13 mouse cellular contexts compared by ENCODE assay signal in the genomic region with DNA sequence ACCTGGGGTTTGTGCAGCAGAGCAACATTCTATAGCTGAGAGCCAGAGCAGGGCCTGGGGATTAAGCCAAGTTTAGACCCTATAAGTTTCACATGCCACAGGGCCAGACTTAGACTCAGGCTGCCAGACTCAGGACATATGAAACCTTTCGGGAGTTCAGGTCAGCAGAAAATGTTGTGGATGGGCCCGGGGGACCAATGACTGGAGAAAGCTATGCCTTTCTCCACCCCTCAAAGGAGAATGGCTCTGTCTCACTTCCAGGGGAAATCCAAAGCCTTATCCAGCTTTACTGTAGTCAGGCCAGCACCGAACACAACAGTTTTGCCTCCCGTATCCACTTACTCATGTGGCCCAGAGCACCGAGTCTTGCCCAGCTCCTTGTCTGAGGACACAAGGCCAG. TPM values are rescaled to one million over a fixed set of nuclear protein-coding genes. Genes with fewer than 3 reads are reported as not detected.
A peak's percentile ranks its signal among the peaks of the same experiment; 100 is the strongest.
DNase-seq lines count a peak whose midpoint lies in the region; ATAC-seq and TF ChIP-seq lines count a peak whose summit lies in the region.
"Had no signal": no experiment of that assay in that cellular context is flagged by ENCODE, and none has a peak within 500 bp of the region (broad histone marks: within the 10 kb centered on the region; RNA-seq: fewer than 3 reads in every experiment).

No protein-coding gene starts in this region.

- H3K9ac ChIP-seq in hindbrain, embryonic 12.5 days, result no peak overlapping the region
- H3K9ac ChIP-seq in embryonic facial prominence, embryonic 14.5 days (ENCODE audit: low read depth, low read length), result no peak overlapping the region
- no peak overlapping the region for H3K9ac ChIP-seq in heart, postnatal 0 days (replicated peaks; ENCODE audit: low read depth, low read length)
- H3K9ac ChIP-seq: forebrain, embryonic 15.5 days had no signal

- H3K27ac ChIP-seq in hindbrain, embryonic 10.5 days, result 0 out of 2 replicates have a peak overlapping the region, but pooled peaks have one; percentile 5
- H3K27ac ChIP-seq in hindbrain, embryonic 12.5 days, result no peak overlapping the region
- no peak overlapping the region for H3K27ac ChIP-seq in embryonic facial prominence, embryonic 14.5 days (replicated peaks; ENCODE audit: low read depth, low read length)
- peak overlapping the region; percentile 58 for H3K27ac ChIP-seq in heart, postnatal 0 days (ENCODE audit: low read depth)
- H3K27ac ChIP-seq: forebrain, embryonic 15.5 days had no signal

- no peak overlapping the region for H3K4me2 ChIP-seq in hindbrain, embryonic 12.5 days (replicated peaks)
- no peak overlapping the region for H3K4me2 ChIP-seq in embryonic facial prominence, embryonic 14.5 days (ENCODE audit: low read depth, low read length)
- H3K4me2 ChIP-seq in heart, postnatal 0 days (ENCODE audit: low read depth, low read length), result no peak overlapping the region
- H3K4me2 ChIP-seq: forebrain, embryonic 15.5 days had no signal

- H3K4me3 ChIP-seq in hindbrain, embryonic 10.5 days, result no peak overlapping the region
- no peak overlapping the region for H3K4me3 ChIP-seq in hindbrain, embryonic 12.5 days
- no peak overlapping the region for H3K4me3 ChIP-seq in embryonic facial prominence, embryonic 14.5 days (ENCODE audit: low read depth, low read length)
- H3K4me3 ChIP-seq in heart, postnatal 0 days (ENCODE audit: low read depth, low read length), result no peak overlapping the region
- H3K4me3 ChIP-seq: forebrain, embryonic 15.5 days; megakaryocyte, embryonic 14.5 days had no signal

- ATAC-seq in hindbrain, embryonic 12.5 days (ENCODE audit: low FRiP score), result no peak
- no peak; the same call in 1 of the 2 replicates for ATAC-seq in embryonic facial prominence, embryonic 14.5 days (ENCODE audit: low read depth)
- ATAC-seq in heart, postnatal 0 days (ENCODE audit: insufficient read depth, low read depth), result no peak
- ATAC-seq: forebrain, embryonic 15.5 days had no signal

- H3K36me3 ChIP-seq in hindbrain, embryonic 10.5 days, result peaks cover 16% of the 10 kb centered on the region
- peaks cover 4% of the 10 kb centered on the region; the same call in 1 of the 2 replicates for H3K36me3 ChIP-seq in hindbrain, embryonic 12.5 days
- no peaks in the 10 kb centered on the region for H3K36me3 ChIP-seq in embryonic facial prominence, embryonic 14.5 days (ENCODE audit: control insufficient read depth, insufficient read depth, low read length)
- no peaks in the 10 kb centered on the region for H3K36me3 ChIP-seq in heart, postnatal 0 days (replicated peaks; ENCODE audit: control insufficient read depth, insufficient read depth, low read length)
- H3K36me3 ChIP-seq: forebrain, embryonic 15.5 days had no signal

- 85% methylated on average over 5 of the region's 5 CpGs for WGBS in hindbrain, embryonic 10.5 days
- WGBS in hindbrain, embryonic 12.5 days, result 83% methylated on average over 5 of the region's 5 CpGs
- WGBS in embryonic facial prominence, embryonic 14.5 days, result 61% methylated on average over 5 of the region's 5 CpGs
- WGBS in heart, postnatal 0 days, result 56% methylated on average over 5 of the region's 5 CpGs

- no peak for TF ChIP-seq EP300 in heart, postnatal 0 days (IDR thresholded peaks at IDR 0.05; ENCODE audit: low read depth)

- no peak for DNase-seq in hindbrain, embryonic 10.5 days (ENCODE audit: low spot score)
- peak; percentile 73 for DNase-seq in Muller cell, postnatal 12 days (ENCODE audit: inconsistent ontology term)
- peak; percentile 57 for DNase-seq in embryonic facial prominence, embryonic 14.5 days (ENCODE audit: low spot score)
- peak; percentile 8 for DNase-seq in heart, postnatal 0 days (ENCODE audit: low spot score)
- no peak for DNase-seq in right cerebral cortex, postnatal 14 days
- no peak for DNase-seq in right cerebral cortex, postnatal 10 days (ENCODE audit: low spot score in 2 of 2)
- DNase-seq in right cerebral cortex, adult 18-20 months, result no peak
- DNase-seq: cerebellum, postnatal 14 days; kidney, postnatal 25 days; right cerebral cortex, postnatal 25 days had no signal

- H3K4me1 ChIP-seq in hindbrain, embryonic 10.5 days (replicated peaks), result peaks cover 23% of the 10 kb centered on the region
- H3K4me1 ChIP-seq in hindbrain, embryonic 12.5 days, result peaks cover 11% of the 10 kb centered on the region
- H3K4me1 ChIP-seq in embryonic facial prominence, embryonic 14.5 days (ENCODE audit: control insufficient read depth, insufficient read depth, low read length), result peaks cover 6% of the 10 kb centered on the region; the same call in 1 of the 2 replicates
- peaks cover 13% of the 10 kb centered on the region for H3K4me1 ChIP-seq in heart, postnatal 0 days (ENCODE audit: control insufficient read depth, insufficient read depth)

- TF ChIP-seq CTCF in heart, postnatal 0 days (IDR thresholded peaks at IDR 0.05; ENCODE audit: low read depth), result no peak

- H3K27me3 ChIP-seq in hindbrain, embryonic 10.5 days (ENCODE audit: insufficient read depth, poor library complexity, severe bottlenecking), result 0 out of 2 replicates have a peak, but pooled peaks cover 1% of the 10 kb centered on the region
- H3K27me3 ChIP-seq in hindbrain, embryonic 12.5 days, result no peaks in the 10 kb centered on the region
- no peaks in the 10 kb centered on the region for H3K27me3 ChIP-seq in embryonic facial prominence, embryonic 14.5 days (replicated peaks; ENCODE audit: control insufficient read depth, insufficient read depth, low read length)
- H3K27me3 ChIP-seq in heart, postnatal 0 days (ENCODE audit: control insufficient read depth, insufficient read depth, low read length), result no peaks in the 10 kb centered on the region
- H3K27me3 ChIP-seq: forebrain, embryonic 15.5 days had no signal

- H3K9me3 ChIP-seq in hindbrain, embryonic 10.5 days, result peaks cover 7% of the 10 kb centered on the region; the same call in 1 of the 2 replicates
- no peaks in the 10 kb centered on the region for H3K9me3 ChIP-seq in hindbrain, embryonic 12.5 days (replicated peaks)
- H3K9me3 ChIP-seq in embryonic facial prominence, embryonic 14.5 days (ENCODE audit: control insufficient read depth, low read length), result 0 out of 2 replicates have a peak, but pooled peaks cover 3% of the 10 kb centered on the region
- no peaks in the 10 kb centered on the region for H3K9me3 ChIP-seq in heart, postnatal 0 days (replicated peaks; ENCODE audit: control insufficient read depth, low read length)
- H3K9me3 ChIP-seq: forebrain, embryonic 15.5 days had no signal

RNA-seq across cellular contexts. Expression of a gene that starts 18.7 kb away (rescaled TPM):
- 2.0 and 2.5 TPM in 2 replicates for polyA plus RNA-seq in hindbrain, embryonic 10.5 days (2016; fragmentation: Nextera tagmentation; extraction: Ambion mirVana)
- polyA plus RNA-seq in hindbrain, embryonic 12.5 days (2016; fragmentation: Nextera tagmentation; extraction: Ambion mirVana), result 5.9 and 6.8 TPM in 2 replicates
- 2.2 and 2.4 TPM in 2 replicates for polyA plus RNA-seq in embryonic facial prominence, embryonic 14.5 days (2014; fragmentation: Nextera tagmentation; extraction: Ambion mirVana)
- 0.43 and 17.2 TPM in 2 replicates for total RNA-seq in heart, postnatal 0 days (2014; rRNA removed; ENCODE audit: low replicate concordance)
- polyA plus RNA-seq in heart, postnatal 0 days (2015; fragmentation: Nextera tagmentation; extraction: Ambion mirVana), result 1.1 and 1.5 TPM in 2 replicates

Comparison
In these comparisons a context has a peak if more than half of its experiments do, and no peak if none do; other contexts are left out.
1. H3K27ac ChIP-seq: peak in hindbrain, embryonic 10.5 days (single experiment) and heart, postnatal 0 days (single experiment); none in hindbrain, embryonic 12.5 days (single experiment) and embryonic facial prominence, embryonic 14.5 days (single experiment).
2. DNase-seq: peak in Muller cell, postnatal 12 days (single experiment), embryonic facial prominence, embryonic 14.5 days (single experiment) and heart, postnatal 0 days (single experiment); none in hindbrain, embryonic 10.5 days (single experiment), right cerebral cortex, postnatal 14 days (single experiment), right cerebral cortex, postnatal 10 days (0 of 2) and right cerebral cortex, adult 18-20 months (single experiment).